In genomic region chr15:103289600-103289999, GRCm38 (mm10) we compare ENCODE assay signal across 16 mouse cellular contexts. TPM values are rescaled to one million over a fixed set of nuclear protein-coding genes. Genes with fewer than 3 reads are reported as not detected.
DNase-seq lines count a peak whose midpoint lies in the region; ATAC-seq and TF ChIP-seq lines count a peak whose summit lies in the region.
"Had no signal": no experiment of that assay in that cellular context is flagged by ENCODE, and none has a peak within 500 bp of the region (broad histone marks: within the 10 kb centered on the region; RNA-seq: fewer than 3 reads in every experiment).

No protein-coding gene starts in this region.

- 47% methylated on average over 5 of the region's 5 CpGs for WGBS in hindbrain, embryonic 12.5 days
- 29% methylated on average over 5 of the region's 5 CpGs for WGBS in limb, embryonic 10.5 days
- WGBS in midbrain, postnatal 0 days, result 23% methylated on average over 5 of the region's 5 CpGs

- H3K36me3 ChIP-seq in hindbrain, embryonic 12.5 days, result peaks cover 43% of the 10 kb centered on the region
- peaks cover 63% of the 10 kb centered on the region for H3K36me3 ChIP-seq in limb, embryonic 10.5 days
- peaks cover 13% of the 10 kb centered on the region for H3K36me3 ChIP-seq in midbrain, postnatal 0 days (ENCODE audit: insufficient read depth, low read length)

- no peaks in the 10 kb centered on the region for H3K9me3 ChIP-seq in hindbrain, embryonic 12.5 days (replicated peaks)
- no peaks in the 10 kb centered on the region for H3K9me3 ChIP-seq in limb, embryonic 10.5 days (replicated peaks)
- no peaks in the 10 kb centered on the region for H3K9me3 ChIP-seq in midbrain, postnatal 0 days (ENCODE audit: low read length)

- DNase-seq in kidney, adult 9 months, result peak; percentile 38
- no peak for DNase-seq in kidney, adult 8-10 months
- no peak for DNase-seq in limb, embryonic 10.5 days (ENCODE audit: low spot score)
- no peak for DNase-seq in midbrain, postnatal 0 days (ENCODE audit: low spot score)
- DNase-seq in frontal cortex, adult 2 months (ENCODE audit: extremely low spot score in 1 of 2, low spot score in 1 of 2), result no peak
- no peak for DNase-seq in lung, postnatal 36 days
- DNase-seq: cerebellum, adult 8-10 months; gastrocnemius, postnatal 36 days; layer of hippocampus, postnatal 36 days had no signal

- H3K27ac ChIP-seq in hindbrain, embryonic 12.5 days, result peak overlapping the region; percentile 76; the same call in 1 of the 2 replicates
- peak overlapping the region; percentile 50 for H3K27ac ChIP-seq in limb, embryonic 10.5 days
- H3K27ac ChIP-seq in midbrain, postnatal 0 days (ENCODE audit: low read depth, low read length), result no peak overlapping the region
- H3K27ac ChIP-seq: stomach, postnatal 0 days had no signal

- ATAC-seq in hindbrain, embryonic 12.5 days (ENCODE audit: low FRiP score), result no peak; the same call in 1 of the 2 replicates
- no peak for ATAC-seq in midbrain, postnatal 0 days (ENCODE audit: low FRiP score)
- ATAC-seq: forebrain, embryonic 16.5 days had no signal

- TF ChIP-seq CTCF in midbrain, postnatal 0 days (IDR thresholded peaks at IDR 0.05), result no peak

- no peak overlapping the region for H3K4me3 ChIP-seq in hindbrain, embryonic 12.5 days
- no peak overlapping the region for H3K4me3 ChIP-seq in limb, embryonic 10.5 days
- H3K4me3 ChIP-seq in midbrain, postnatal 0 days (ENCODE audit: low read depth, low read length), result no peak overlapping the region

- H3K27me3 ChIP-seq in hindbrain, embryonic 12.5 days, result no peaks in the 10 kb centered on the region
- no peaks in the 10 kb centered on the region for H3K27me3 ChIP-seq in limb, embryonic 10.5 days (ENCODE audit: low read depth, poor library complexity, severe bottlenecking)
- no peaks in the 10 kb centered on the region for H3K27me3 ChIP-seq in midbrain, postnatal 0 days (ENCODE audit: insufficient read depth, low read length)
- H3K27me3 ChIP-seq: CH12.LX had no signal

- H3K4me1 ChIP-seq in hindbrain, embryonic 12.5 days, result peaks cover 32% of the 10 kb centered on the region
- peaks cover 58% of the 10 kb centered on the region for H3K4me1 ChIP-seq in limb, embryonic 10.5 days
- no peaks in the 10 kb centered on the region for H3K4me1 ChIP-seq in midbrain, postnatal 0 days (ENCODE audit: insufficient read depth, low read length)

- H3K9ac ChIP-seq in hindbrain, embryonic 12.5 days, result no peak overlapping the region
- peak overlapping the region; percentile 24; the same call in 1 of the 2 replicates for H3K9ac ChIP-seq in midbrain, postnatal 0 days (replicated peaks; ENCODE audit: low read length, poor library complexity, severe bottlenecking)

- H3K4me2 ChIP-seq in hindbrain, embryonic 12.5 days (replicated peaks), result no peak overlapping the region
- no peak overlapping the region for H3K4me2 ChIP-seq in midbrain, postnatal 0 days (ENCODE audit: low read depth, low read length, poor library complexity, severe bottlenecking)
- H3K4me2 ChIP-seq: liver, embryonic 11.5 days had no signal

RNA-seq across cellular contexts. Expression of gene Copz1, which starts 17.1 kb away (rescaled TPM):
- polyA plus RNA-seq in hindbrain, embryonic 12.5 days (2016; fragmentation: Nextera tagmentation; extraction: Ambion mirVana), result 235 and 247 TPM in 2 replicates
- 305 and 309 TPM in 2 replicates for polyA plus RNA-seq in limb, embryonic 10.5 days (2016; fragmentation: Nextera tagmentation; extraction: Ambion mirVana)
- 127 and 151 TPM in 2 replicates for total RNA-seq in midbrain, postnatal 0 days (2014; rRNA removed)
- polyA plus RNA-seq in midbrain, postnatal 0 days (2015; fragmentation: Nextera tagmentation; extraction: Ambion mirVana), result 178 and 184 TPM in 2 replicates
- 141 and 146 TPM in 2 replicates for polyA plus RNA-seq in frontal cortex, adult 2 months (2012; rRNA removed)

RNA-seq across cellular contexts. Expression of gene Gpr84, which starts 20.8 kb away (rescaled TPM):
- polyA plus RNA-seq in hindbrain, embryonic 12.5 days (2016; fragmentation: Nextera tagmentation; extraction: Ambion mirVana), result 0.36 and 0.51 TPM in 2 replicates
- polyA plus RNA-seq in limb, embryonic 10.5 days (2016; fragmentation: Nextera tagmentation; extraction: Ambion mirVana), result 0.28 and 0.30 TPM in 2 replicates
- total RNA-seq in midbrain, postnatal 0 days (2014; rRNA removed), result 0.27 TPM in 1 of 2 replicates, not detected in the other
- polyA plus RNA-seq in midbrain, postnatal 0 days (2015; fragmentation: Nextera tagmentation; extraction: Ambion mirVana), result 0.29 and 0.37 TPM in 2 replicates
- 1.3 and 1.5 TPM in 2 replicates for polyA plus RNA-seq in frontal cortex, adult 2 months (2012; rRNA removed)
- total RNA-seq: gastrocnemius, postnatal 36 days had no signal
- polyA plus RNA-seq: heart, embryonic 16.5 days; urinary bladder, adult 2 months had no signal

RNA-seq across cellular contexts. Expression of gene Nfe2, which starts 31.4 kb away (rescaled TPM):
- 5.1 and 5.4 TPM in 2 replicates for polyA plus RNA-seq in hindbrain, embryonic 12.5 days (2016; fragmentation: Nextera tagmentation; extraction: Ambion mirVana)
- polyA plus RNA-seq in limb, embryonic 10.5 days (2016; fragmentation: Nextera tagmentation; extraction: Ambion mirVana), result 5.9 and 6.1 TPM in 2 replicates
- total RNA-seq in midbrain, postnatal 0 days (2014; rRNA removed), result 0.99 and 3.2 TPM in 2 replicates
- polyA plus RNA-seq in midbrain, postnatal 0 days (2015; fragmentation: Nextera tagmentation; extraction: Ambion mirVana), result 0.26 and 0.32 TPM in 2 replicates
- 0.48 TPM in 1 of 2 replicates, not detected in the other for polyA plus RNA-seq in frontal cortex, adult 2 months (2012; rRNA removed)
- total RNA-seq: CH12.LX; gastrocnemius, postnatal 36 days had no signal

RNA-seq across cellular contexts. Expression of gene Hnrnpa1, which starts 49.4 kb away (rescaled TPM):
- 1,137 and 1,149 TPM in 2 replicates for polyA plus RNA-seq in hindbrain, embryonic 12.5 days (2016; fragmentation: Nextera tagmentation; extraction: Ambion mirVana)
- 1,775 and 1,966 TPM in 2 replicates for polyA plus RNA-seq in limb, embryonic 10.5 days (2016; fragmentation: Nextera tagmentation; extraction: Ambion mirVana)
- total RNA-seq in midbrain, postnatal 0 days (2014; rRNA removed), result 142 and 190 TPM in 2 replicates
- polyA plus RNA-seq in midbrain, postnatal 0 days (2015; fragmentation: Nextera tagmentation; extraction: Ambion mirVana), result 540 and 609 TPM in 2 replicates
- polyA plus RNA-seq in frontal cortex, adult 2 months (2012; rRNA removed), result 360 and 407 TPM in 2 replicates

RNA-seq across cellular contexts. Expression of gene Cbx5, which starts 50.0 kb away (rescaled TPM):
- polyA plus RNA-seq in hindbrain, embryonic 12.5 days (2016; fragmentation: Nextera tagmentation; extraction: Ambion mirVana), result 188 and 190 TPM in 2 replicates
- 191 and 215 TPM in 2 replicates for polyA plus RNA-seq in limb, embryonic 10.5 days (2016; fragmentation: Nextera tagmentation; extraction: Ambion mirVana)
- 190 and 229 TPM in 2 replicates for total RNA-seq in midbrain, postnatal 0 days (2014; rRNA removed)
- 101 and 106 TPM in 2 replicates for polyA plus RNA-seq in midbrain, postnatal 0 days (2015; fragmentation: Nextera tagmentation; extraction: Ambion mirVana)
- polyA plus RNA-seq in frontal cortex, adult 2 months (2012; rRNA removed), result 70.1 and 79.9 TPM in 2 replicates
